Mouse (Mus musculus) bone marrow macrophage, adult 2 months (primary cell): ENCODE measurements around the gene Wipf2.

Experiments used
- CTCF ChIP-seq: IDR thresholded peaks from 2 replicates; pipeline ENCODE4 v1.5.1; 2012; ENCODE audit warnings: low read depth, mild to moderate bottlenecking, low read length, moderate library complexity
- POLR2A ChIP-seq: IDR thresholded peaks from 2 replicates; pipeline ENCODE4 v1.6.1; 2012; ENCODE audit warnings: mild to moderate bottlenecking, low read depth, low read length, borderline replicate concordance

- TF ChIP-seq CTCF (no peak), POLR2A (no peak)
These were observed 13.6 kb downstream of the Wipf2 start for GRCm38 (mm10) chr11:98877001-98877400.
